Mouse (Mus musculus) MEL (cell line): ENCODE results near the gene Fzd1. TPM values are rescaled to one million over a fixed set of nuclear protein-coding genes. Genes with fewer than 3 reads are reported as not detected.

Experiments used
- DNase-seq: peaks from one replicate; pipeline ENCODE4 v3.0.0; 2011; ENCODE audit warnings: low read depth, low spot score
- H3K27ac ChIP-seq: 2 replicates; pipeline ENCODE4 v1.5.1; 2012; ENCODE audit warnings: low read depth, mild to moderate bottlenecking, control low read depth, low read length, moderate library complexity; ENCODE audit not compliant: control insufficient read depth
- H3K27me3 ChIP-seq, 2 experiments: fragments of 150-350 bp in 1 of 2; sonication (generic) in 1 of 2; 2 replicates each; pipeline ENCODE4 v1.6.1; 2012; ENCODE audit warnings: low read length in 2 of 2, mild to moderate bottlenecking in 2 of 2, improper control_type of control experiment in 1 of 2, moderate library complexity in 1 of 2; ENCODE audit not compliant: insufficient read depth in 2 of 2, control insufficient read depth in 1 of 2
- H3K36me3 ChIP-seq, 2 experiments: 2 replicates each; pipeline ENCODE4 v1.6.1; 2012 to 2014; ENCODE audit warnings: low read length in 2 of 2, improper control_type of control experiment in 1 of 2, inconsistent platforms in 1 of 2, mild to moderate bottlenecking in 1 of 2; ENCODE audit not compliant: insufficient read depth in 2 of 2, control insufficient read depth in 1 of 2
- H3K4me1 ChIP-seq, 2 experiments: fragments of 150-350 bp in 1 of 2; sonication (generic) in 1 of 2; 2 replicates each; pipeline ENCODE4 v1.6.1; 2012; ENCODE audit warnings: low read length in 2 of 2, improper control_type of control experiment in 1 of 2, mild to moderate bottlenecking in 1 of 2; ENCODE audit not compliant: insufficient read depth in 2 of 2, control insufficient read depth in 1 of 2
- H3K4me3 ChIP-seq, 2 experiments: fragments of 150-350 bp in 1 of 2; sonication (generic) in 1 of 2; 2 replicates each; pipeline ENCODE4 v1.5.1; 2012; ENCODE audit warnings: low read depth in 2 of 2, low read length in 2 of 2, mild to moderate bottlenecking in 2 of 2, moderate library complexity in 2 of 2, control low read depth in 1 of 2, improper control_type of control experiment in 1 of 2; ENCODE audit not compliant: control insufficient read depth in 1 of 2, insufficient read depth in 1 of 2
- H3K79me2 ChIP-seq: 2 replicates; pipeline ENCODE4 v1.6.1; 2012; ENCODE audit warnings: mild to moderate bottlenecking, low read length, moderate library complexity; ENCODE audit not compliant: control insufficient read depth, poor library complexity, insufficient read depth
- H3K9ac ChIP-seq: 2 replicates; pipeline ENCODE4 v1.6.1; 2012; ENCODE audit warnings: low read depth, mild to moderate bottlenecking, control low read depth, low read length, moderate library complexity; ENCODE audit not compliant: control insufficient read depth, poor library complexity, severe bottlenecking
- H3K9me3 ChIP-seq: fragments of 150-350 bp; sonication (generic); replicated peaks from 2 replicates; pipeline ENCODE4 v1.6.1; 2012; ENCODE audit warnings: mild to moderate bottlenecking, low read length, improper control_type of control experiment, moderate library complexity; ENCODE audit not compliant: insufficient read depth
- BHLHE40 ChIP-seq: IDR thresholded peaks from 2 replicates; pipeline ENCODE4 v1.6.1; 2012; ENCODE audit warnings: low read depth, mild to moderate bottlenecking, inconsistent platforms, low read length, improper control_type of control experiment, borderline replicate concordance
- CHD1 ChIP-seq: IDR thresholded peaks from 2 replicates; pipeline ENCODE4 v1.6.1; 2012; ENCODE audit warnings: low read depth, mild to moderate bottlenecking, inconsistent platforms, low read length, improper control_type of control experiment
- CHD2 ChIP-seq: IDR thresholded peaks from 2 replicates; pipeline ENCODE4 v1.6.1; 2011; ENCODE audit warnings: low read length, improper control_type of control experiment
- CTCF ChIP-seq, 3 experiments: IDR thresholded peaks in 2 of 3; conservative IDR thresholded peaks in 1 of 3; 2 replicates each; pipeline ENCODE4 v1.5.1; 2011 to 2012; ENCODE audit warnings: low read length in 3 of 3, low read depth in 2 of 3, mild to moderate bottlenecking in 2 of 3, improper control_type of control experiment in 1 of 3, inconsistent platforms in 1 of 3, mixed read lengths in 1 of 3, moderate library complexity in 1 of 3; ENCODE audit not compliant: control insufficient read depth in 1 of 3, insufficient read depth in 1 of 3, poor library complexity in 1 of 3, severe bottlenecking in 1 of 3
- E2F4 ChIP-seq: IDR thresholded peaks from 2 replicates; pipeline ENCODE4 v1.6.1; 2011; ENCODE audit warnings: low read depth, low read length, improper control_type of control experiment, borderline replicate concordance
- EP300 ChIP-seq, 2 experiments: IDR thresholded peaks; 2 replicates each; pipeline ENCODE4 v1.6.1; 2011; ENCODE audit warnings: improper control_type of control experiment in 2 of 2, low read length in 2 of 2, low read depth in 1 of 2, mild to moderate bottlenecking in 1 of 2
- ETS1 ChIP-seq: IDR thresholded peaks from 2 replicates; pipeline ENCODE4 v1.6.1; 2012; ENCODE audit warnings: low read depth, mild to moderate bottlenecking, inconsistent platforms, low read length, improper control_type of control experiment, moderate library complexity
- GABPA ChIP-seq: IDR thresholded peaks from 2 replicates; pipeline ENCODE4 v1.6.1; 2012; ENCODE audit warnings: low read depth, mild to moderate bottlenecking, inconsistent platforms, low read length, improper control_type of control experiment, moderate library complexity
- MAFK ChIP-seq: IDR thresholded peaks from 2 replicates; pipeline ENCODE4 v1.6.1; 2011; ENCODE audit warnings: low read depth, mild to moderate bottlenecking, low read length, improper control_type of control experiment, borderline replicate concordance
- MAX ChIP-seq: IDR thresholded peaks from 2 replicates; pipeline ENCODE4 v1.6.1; 2011; ENCODE audit warnings: low read length, improper control_type of control experiment
- MAZ ChIP-seq: IDR thresholded peaks from 2 replicates; pipeline ENCODE4 v1.6.1; 2012; ENCODE audit warnings: low read depth, mild to moderate bottlenecking, inconsistent platforms, low read length, improper control_type of control experiment
- MEF2A ChIP-seq: IDR thresholded peaks from 2 replicates; pipeline ENCODE4 v1.6.1; 2014; ENCODE audit warnings: low read depth, mild to moderate bottlenecking, inconsistent platforms, low read length, improper control_type of control experiment; ENCODE audit not compliant: poor library complexity, insufficient replicate concordance, severe bottlenecking; ENCODE audit errors: extremely low read depth
- MXI1 ChIP-seq: IDR thresholded peaks from 2 replicates; pipeline ENCODE4 v1.6.1; 2011; ENCODE audit warnings: mild to moderate bottlenecking, low read depth, low read length, improper control_type of control experiment
- MYB ChIP-seq: IDR thresholded peaks from 2 replicates; pipeline ENCODE4 v1.6.1; 2011; ENCODE audit warnings: mild to moderate bottlenecking, low read depth, low read length, improper control_type of control experiment
- NRF1 ChIP-seq: IDR thresholded peaks from 2 replicates; pipeline ENCODE4 v1.6.1; 2014; ENCODE audit warnings: low read depth, mild to moderate bottlenecking, inconsistent platforms, low read length, improper control_type of control experiment, moderate library complexity; ENCODE audit not compliant: poor library complexity, insufficient read depth, severe bottlenecking
- RCOR1 ChIP-seq: IDR thresholded peaks from 2 replicates; pipeline ENCODE4 v1.6.1; 2012; ENCODE audit warnings: low read depth, mild to moderate bottlenecking, inconsistent platforms, low read length, improper control_type of control experiment
- SIN3A ChIP-seq: IDR thresholded peaks from 2 replicates; pipeline ENCODE4 v1.6.1; 2012; ENCODE audit warnings: low read length, improper control_type of control experiment, inconsistent platforms
- TBP ChIP-seq: IDR thresholded peaks from 2 replicates; pipeline ENCODE4 v1.8.0; 2011; ENCODE audit warnings: low read depth, low read length, improper control_type of control experiment
- TCF12 ChIP-seq: IDR thresholded peaks from 2 replicates; pipeline ENCODE4 v1.6.1; 2014; ENCODE audit warnings: low read depth, mild to moderate bottlenecking, inconsistent platforms, low read length, improper control_type of control experiment, moderate library complexity
- UBTF ChIP-seq: IDR thresholded peaks from 2 replicates; pipeline ENCODE4 v1.6.1; 2012; ENCODE audit warnings: low read depth, mild to moderate bottlenecking, inconsistent platforms, low read length, improper control_type of control experiment, moderate library complexity, borderline replicate concordance; ENCODE audit not compliant: insufficient read depth
- USF1 ChIP-seq: IDR thresholded peaks from 2 replicates; pipeline ENCODE4 v1.6.1; 2014; ENCODE audit warnings: low read depth, mild to moderate bottlenecking, inconsistent platforms, low read length, improper control_type of control experiment, moderate library complexity
- ZKSCAN1 ChIP-seq: IDR thresholded peaks from 2 replicates; pipeline ENCODE4 v1.6.1; 2012; ENCODE audit warnings: low read depth, mild to moderate bottlenecking, inconsistent platforms, low read length, improper control_type of control experiment, moderate library complexity
- ZMIZ1 ChIP-seq: IDR thresholded peaks from 2 replicates; pipeline ENCODE4 v1.6.1; 2012; ENCODE audit warnings: low read depth, mild to moderate bottlenecking, inconsistent platforms, low read length, improper control_type of control experiment, moderate library complexity
- ZNF384 ChIP-seq: IDR thresholded peaks from 2 replicates; pipeline ENCODE4 v1.6.1; 2012; ENCODE audit warnings: low read depth, mild to moderate bottlenecking, inconsistent platforms, low read length, improper control_type of control experiment
- polyA plus RNA-seq, 2 experiments: library from polyadenylated mRNA; stranded (reverse) in 1 of 2; unstranded in 1 of 2; fragments of >175 nt in 1 of 2; fragments of >200 nt in 1 of 2; gene quantifications; 2 replicates each; pipeline versions ENCODE4 v1.2.1 to v1.2.4; 2012; ENCODE audit warnings: low replicate concordance in 2 of 2, low read depth in 1 of 2; ENCODE audit not compliant: insufficient read length in 2 of 2, insufficient read depth in 1 of 2, missing spikeins in 1 of 2
- total RNA-seq: library from RNA; depleted of rRNA; stranded (reverse); fragments of 300-350 nt; gene quantifications from 2 replicates; pipeline ENCODE4 v1.2.3, GENCODE M21; 2012

Fzd1 gene
- total and polyA plus RNA-seq, 3 experiments = not detected

GRCm38 (mm10) chr5:4737013-4737412 lies 20.8 kb downstream of the Fzd1 start:
- no peak overlapping the region for H3K9ac ChIP-seq
- H3K4me1 ChIP-seq = no peaks in the 10 kb centered on the region
- no peaks in the 10 kb centered on the region for H3K27me3 ChIP-seq
- H3K4me3 ChIP-seq = no peak overlapping the region
- no peaks in the 10 kb centered on the region for H3K36me3 ChIP-seq
- no peak overlapping the region for H3K27ac ChIP-seq
- TF ChIP-seq MAFK (no peak), UBTF (no peak), TCF12 (no peak), MAZ (no peak), ZNF384 (no peak), EP300 (IDR thresholded peaks at IDR 0.05; ENCODE audit: low read depth in 1 of 2, low read length in 2 of 2) (no peak), SIN3A (no peak), CHD2 (no peak), ETS1 (no peak), MEF2A (no peak), E2F4 (no peak), USF1 (no peak), MXI1 (no peak)
- H3K79me2 ChIP-seq = no peaks in the 10 kb centered on the region
- DNase-seq = no peak
- H3K9me3 ChIP-seq = no peaks in the 10 kb centered on the region

GRCm38 (mm10) chr5:4735461-4735860 lies 22.4 kb downstream of the Fzd1 start:
- no peak overlapping the region for H3K4me3 ChIP-seq
- H3K4me1 ChIP-seq = no peaks in the 10 kb centered on the region
- H3K79me2 ChIP-seq = no peaks in the 10 kb centered on the region
- DNase-seq = no peak
- H3K27me3 ChIP-seq = no peaks in the 10 kb centered on the region
- H3K9me3 ChIP-seq = no peaks in the 10 kb centered on the region
- H3K27ac ChIP-seq = no peak overlapping the region
- H3K36me3 ChIP-seq = no peaks in the 10 kb centered on the region
- no peak for TF ChIP-seq BHLHE40
- TF ChIP-seq MXI1 = no peak
- TF ChIP-seq MEF2A = no peak
- TF ChIP-seq CHD2 = no peak
- TF ChIP-seq NRF1 = no peak
- no peak for TF ChIP-seq RCOR1
- no peak for TF ChIP-seq UBTF
- TF ChIP-seq TBP = no peak
- TF ChIP-seq E2F4 = no peak
- no peak for TF ChIP-seq ZKSCAN1
- TF ChIP-seq CHD1 = no peak
- no peak for TF ChIP-seq MAFK
- no peak for TF ChIP-seq GABPA
- no peak for TF ChIP-seq EP300 (IDR thresholded peaks at IDR 0.05; ENCODE audit: low read depth in 1 of 2, low read length in 2 of 2)
- no peak for TF ChIP-seq MAX
- no peak for TF ChIP-seq CTCF (IDR thresholded peaks at IDR 0.05 in 2 of 3, conservative IDR thresholded peaks at IDR 0.05 in 1 of 3; ENCODE audit: control insufficient read depth in 1 of 3, insufficient read depth in 1 of 3, low read depth in 2 of 3, low read length in 3 of 3, poor library complexity in 1 of 3, severe bottlenecking in 1 of 3)
- TF ChIP-seq ZMIZ1 = no peak
- TF ChIP-seq MYB = no peak
- no peak overlapping the region for H3K9ac ChIP-seq
